Mouse (Mus musculus) small intestine, adult 2 months (tissue): ENCODE results near the gene Tsfm.

Experiments
- CTCF ChIP-seq: fragments of 200-500 bp; IDR thresholded peaks from 2 replicates; pipeline ENCODE4 v1.5.1; 2012; ENCODE audit warnings: low read depth, mild to moderate bottlenecking, control low read depth, inconsistent platforms, low read length, moderate library complexity, mixed read lengths; ENCODE audit not compliant: insufficient replicate concordance, insufficient read length; ENCODE audit errors: extremely low read depth
- POLR2A ChIP-seq: fragments of 200-500 bp; IDR thresholded peaks from 2 replicates; pipeline ENCODE4 v1.6.1; 2012; ENCODE audit warnings: low read depth, mild to moderate bottlenecking, control low read depth, inconsistent platforms, low read length, moderate library complexity

DNA sequence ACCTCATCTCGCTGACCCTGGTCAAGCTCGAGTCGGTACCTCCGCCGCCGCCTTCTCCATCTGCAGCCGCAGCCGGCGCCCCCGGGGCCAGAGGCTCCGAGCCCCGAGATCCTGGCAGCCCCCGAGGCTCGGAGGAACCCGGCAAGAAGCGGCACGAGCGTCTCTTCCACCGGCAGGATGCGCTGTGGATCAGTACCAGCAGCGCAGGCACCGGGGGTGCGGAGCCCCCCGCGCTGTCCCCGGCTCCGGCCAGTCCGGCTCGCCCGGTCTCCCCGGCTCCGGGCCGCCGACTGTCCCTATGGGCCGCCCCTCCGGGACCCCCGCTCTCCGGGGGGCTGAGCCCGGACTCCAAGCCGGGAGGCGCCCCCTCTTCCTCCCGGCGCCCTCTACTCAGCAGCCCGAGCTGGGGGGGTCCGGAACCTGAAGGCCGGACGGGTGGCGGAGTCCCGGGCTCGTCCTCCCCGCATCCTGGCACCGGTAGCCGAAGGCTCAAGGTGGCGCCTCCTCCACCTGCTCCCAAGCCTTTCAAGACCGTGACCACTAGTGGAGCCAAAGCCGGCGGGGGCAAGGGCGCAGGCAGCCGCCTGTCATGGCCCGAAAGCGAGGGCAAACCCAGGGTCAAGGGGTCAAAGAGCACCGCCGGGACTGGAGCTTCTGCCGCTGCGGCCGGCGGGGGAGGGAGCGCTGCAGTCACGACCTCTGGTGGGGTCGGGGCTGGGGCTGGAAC is 49.2 kb upstream of the Tsfm start:
- TF ChIP-seq CTCF, result no peak
- no peak for TF ChIP-seq POLR2A
